Mouse (Mus musculus): ENCODE results near the gene Cit.
"Not testable (repeated sequence)": the region's sequence is repeated elsewhere in the genome, so short reads cannot be mapped to it uniquely, and the experiment has no call there.

Gene Cit

GRCm38 (mm10) chr5:115844766-115845634, at the start of gene Cit:
Gene Cit, plus strand, starts transcription at chr5:115845278.
- DNase-seq, result peak; percentile 78

GRCm38 (mm10) chr5:115799016-115799894, 45.8 kb upstream of the Cit start:
- no peak for DNase-seq

- no peak for DNase-seq
Observed at GRCm38 (mm10) chr5:115799895-115800232, 45.2 kb upstream of the Cit start.

GRCm38 (mm10) chr5:115812262-115812661, 32.8 kb upstream of the Cit start:
- no peak for DNase-seq

GRCm38 (mm10) chr5:115817022-115817421, 28.1 kb upstream of the Cit start:
- DNase-seq, result no peak

- DNase-seq, result not testable (repeated sequence)
Observed at GRCm38 (mm10) chr5:115817655-115818054, 27.4 kb upstream of the Cit start.

GRCm38 (mm10) chr5:115819966-115820365, 25.1 kb upstream of the Cit start:
- no peak for DNase-seq

DNA sequence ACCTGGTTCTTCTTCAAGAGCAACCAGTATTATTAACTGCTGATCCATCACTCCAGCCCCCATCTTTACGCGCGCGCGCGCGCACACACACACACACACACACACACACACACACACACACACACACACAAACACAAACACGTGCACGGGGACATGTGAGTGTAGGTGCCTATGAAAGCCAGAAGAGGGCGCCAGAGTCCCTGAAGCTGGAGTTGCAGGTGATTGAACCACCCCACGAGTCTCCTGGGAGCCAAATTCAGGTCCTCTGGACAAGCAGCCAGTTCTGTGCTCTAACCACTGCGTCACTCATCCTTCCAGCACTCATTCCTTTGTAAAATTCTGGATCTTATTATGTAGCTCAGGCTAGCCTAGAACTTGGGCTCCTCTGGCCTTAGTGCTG, 23.9 kb upstream of the Cit start:
- DNase-seq, result no peak

DNA sequence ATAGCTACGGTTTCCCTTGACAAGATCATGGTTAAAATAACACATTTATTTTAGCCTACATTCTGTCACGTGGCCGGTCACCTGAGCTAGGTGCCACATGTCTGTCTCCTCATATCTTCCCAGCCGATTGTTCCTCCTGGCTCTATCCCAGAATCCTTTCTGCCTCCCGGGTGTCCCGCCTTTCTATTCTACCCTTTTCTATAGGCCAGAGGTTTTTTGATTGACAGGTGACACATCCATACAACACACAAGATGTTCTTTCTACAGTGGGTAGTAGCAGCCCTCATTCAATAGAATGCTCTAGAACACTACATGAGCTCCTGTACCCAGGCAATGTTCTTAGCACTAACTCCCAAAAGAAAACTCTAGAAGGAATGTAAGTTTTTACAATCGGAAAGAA, 23.2 kb upstream of the Cit start:
- no peak for DNase-seq

- no peak for DNase-seq
Observed at GRCm38 (mm10) chr5:115832754-115833153, 12.3 kb upstream of the Cit start.

DNA sequence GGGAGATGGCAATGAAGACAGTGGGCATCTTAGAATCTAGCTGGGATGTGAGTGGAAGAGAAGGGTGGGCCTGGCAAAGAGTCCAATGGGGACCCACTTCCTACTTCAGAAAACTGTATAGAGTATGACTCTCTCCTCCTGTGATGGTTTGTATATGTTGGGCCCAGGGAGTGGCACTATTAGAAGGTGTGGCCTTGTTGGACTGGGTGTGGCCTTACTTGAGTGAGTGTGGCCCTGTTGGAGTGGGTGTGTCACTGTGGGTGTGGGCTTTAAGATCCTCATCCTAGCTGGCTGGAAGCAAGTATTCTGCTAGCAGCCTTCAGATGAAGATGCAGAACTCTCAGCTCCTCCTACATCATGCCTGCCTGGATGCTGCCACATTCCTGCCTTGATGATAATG, 11.3 kb upstream of the Cit start:
- not testable (repeated sequence) for DNase-seq

DNA sequence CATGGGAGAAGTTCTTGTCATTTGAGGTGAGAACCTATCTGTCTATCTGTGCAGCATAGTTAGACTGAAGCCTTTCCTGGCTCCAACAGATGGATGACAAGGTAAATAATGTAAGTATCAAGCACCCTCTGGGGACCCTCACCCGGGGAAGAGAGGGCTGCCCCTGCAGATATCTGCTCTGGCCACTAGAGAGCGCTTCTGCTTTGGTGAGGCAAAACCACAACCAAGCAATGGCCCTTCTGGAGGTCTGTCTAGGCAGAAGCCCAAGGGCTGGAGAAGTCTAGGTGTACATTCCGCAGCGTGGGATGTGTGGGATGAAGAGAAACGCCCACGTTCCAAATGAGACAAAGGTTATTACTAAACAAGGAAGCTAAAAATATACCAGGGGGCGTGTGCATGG, 9.8 kb upstream of the Cit start:
- DNase-seq, result no peak

DNA sequence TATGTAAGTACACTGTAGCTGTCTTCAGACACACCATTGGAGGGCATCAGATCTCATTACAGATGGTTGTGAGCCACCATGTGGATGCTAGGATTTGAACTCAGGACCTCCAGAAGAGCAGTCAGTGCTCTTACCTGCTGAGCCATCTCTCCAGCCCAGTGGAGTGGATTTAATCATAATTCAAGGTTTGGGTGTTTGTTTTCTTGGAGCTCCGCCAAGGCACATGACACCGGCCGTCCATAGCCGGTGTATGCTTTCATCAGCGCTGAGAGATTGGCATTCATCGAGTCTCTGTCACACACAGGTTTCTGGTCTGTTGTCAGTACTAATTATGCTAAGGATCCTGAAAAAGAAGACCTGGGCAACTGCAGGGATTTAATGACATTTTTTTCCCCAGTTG, 7.0 kb upstream of the Cit start:
- no peak for DNase-seq

GRCm38 (mm10) chr5:115840453-115840852, 4.6 kb upstream of the Cit start:
- no peak for DNase-seq

DNA sequence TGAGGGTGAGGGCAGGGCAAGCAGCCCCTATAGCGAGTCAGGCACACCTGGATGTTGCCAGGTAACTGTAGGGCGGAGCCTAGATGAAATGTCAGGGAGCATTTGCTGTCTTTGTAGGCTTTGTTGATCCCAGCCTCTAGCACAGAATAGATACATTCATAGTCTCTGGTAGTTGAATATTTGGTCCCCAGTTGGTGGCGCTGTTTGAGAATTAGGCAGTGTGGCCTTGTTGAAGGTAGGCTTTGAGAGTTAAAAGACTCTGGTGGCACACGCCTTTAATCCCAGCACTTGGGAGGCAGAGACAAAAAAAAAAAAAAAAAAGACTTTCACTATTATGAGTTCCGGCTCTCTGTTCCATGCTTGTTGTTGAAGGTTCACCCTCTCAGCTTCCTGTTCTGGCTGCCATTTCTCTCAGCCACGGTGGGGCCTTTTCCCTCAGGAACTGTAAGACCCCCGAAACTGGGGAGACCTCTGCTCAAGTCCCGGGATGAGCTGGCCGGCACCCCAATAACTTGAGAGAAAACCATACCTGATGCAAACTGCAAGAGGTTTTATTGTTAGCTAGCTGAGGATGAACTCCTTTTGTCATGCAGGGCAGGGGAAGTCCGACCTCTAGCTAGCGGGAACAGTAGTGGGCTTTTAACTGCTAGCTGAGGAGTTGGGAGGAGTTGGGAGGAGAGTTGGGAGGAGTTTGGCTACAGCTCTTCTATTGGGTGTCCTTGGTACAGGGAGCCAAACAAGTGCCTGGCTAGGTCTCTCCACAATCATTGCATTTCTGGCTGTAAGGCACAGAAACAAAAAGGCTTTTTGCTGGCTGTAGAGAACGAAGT, 3.9 kb upstream of the Cit start:
- DNase-seq, result no peak

DNA sequence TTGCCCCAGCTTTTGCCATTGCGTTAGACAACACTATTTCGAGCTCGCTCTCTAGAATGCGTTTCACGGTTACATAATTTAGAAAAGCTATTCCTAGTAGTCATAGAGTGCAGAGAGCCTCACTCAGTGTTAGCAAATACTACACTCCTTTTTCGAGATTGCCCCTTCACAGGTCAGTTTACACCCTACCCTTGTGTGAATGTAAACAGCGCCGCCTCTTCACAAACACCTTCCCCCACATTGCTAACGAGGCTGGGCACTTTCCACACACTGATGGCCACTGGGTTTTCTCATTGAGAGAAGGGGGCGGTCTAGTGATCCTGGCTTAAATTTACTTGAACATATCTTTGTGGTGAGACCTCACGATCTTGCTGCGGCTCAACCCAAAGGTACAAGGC, 711 bp upstream of the Cit start:
- DNase-seq, result no peak

GRCm38 (mm10) chr5:115845635-115846174, 627 bp downstream of the Cit start:
- DNase-seq, result no peak

DNA sequence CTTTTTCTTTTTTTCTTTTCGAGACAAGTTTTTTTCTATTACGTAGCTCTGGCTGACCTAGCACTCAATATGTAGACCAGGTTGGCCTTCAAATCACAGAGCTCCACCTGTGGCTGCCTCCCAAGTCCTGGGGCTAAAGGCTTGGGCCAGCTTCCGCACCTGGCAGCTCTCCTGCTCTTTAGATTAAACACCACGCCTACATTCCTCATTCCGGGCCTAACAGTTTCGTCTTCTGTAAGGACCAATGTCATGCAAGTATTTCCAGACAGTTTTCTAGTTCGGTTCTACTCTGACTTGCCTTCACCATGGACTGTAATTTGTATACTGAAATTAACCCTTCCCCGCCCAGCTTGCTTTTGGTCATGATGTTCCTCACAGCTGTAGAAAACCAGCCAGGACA, 2.1 kb downstream of the Cit start:
- DNase-seq, result no peak

DNA sequence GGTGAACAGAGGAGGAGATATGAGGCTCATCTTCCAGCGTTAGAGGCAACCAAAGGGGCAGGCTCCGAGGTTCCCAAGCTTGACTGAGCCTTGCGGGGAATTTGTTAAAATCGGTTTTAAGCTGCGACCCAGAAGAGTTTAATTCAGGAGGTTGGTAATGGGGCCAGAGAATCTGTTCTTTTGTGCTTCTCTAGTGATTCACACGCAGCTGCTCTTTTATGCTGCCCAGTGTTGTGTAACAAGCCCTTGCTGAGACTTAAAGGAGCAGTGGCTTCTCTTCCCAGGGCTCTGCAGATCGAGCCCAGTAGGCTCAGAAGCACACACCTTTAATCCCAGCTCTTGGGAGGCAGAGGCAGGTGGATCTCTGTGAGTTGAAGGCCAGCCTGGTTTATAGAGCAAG, 3.4 kb downstream of the Cit start:
- no peak for DNase-seq

DNA sequence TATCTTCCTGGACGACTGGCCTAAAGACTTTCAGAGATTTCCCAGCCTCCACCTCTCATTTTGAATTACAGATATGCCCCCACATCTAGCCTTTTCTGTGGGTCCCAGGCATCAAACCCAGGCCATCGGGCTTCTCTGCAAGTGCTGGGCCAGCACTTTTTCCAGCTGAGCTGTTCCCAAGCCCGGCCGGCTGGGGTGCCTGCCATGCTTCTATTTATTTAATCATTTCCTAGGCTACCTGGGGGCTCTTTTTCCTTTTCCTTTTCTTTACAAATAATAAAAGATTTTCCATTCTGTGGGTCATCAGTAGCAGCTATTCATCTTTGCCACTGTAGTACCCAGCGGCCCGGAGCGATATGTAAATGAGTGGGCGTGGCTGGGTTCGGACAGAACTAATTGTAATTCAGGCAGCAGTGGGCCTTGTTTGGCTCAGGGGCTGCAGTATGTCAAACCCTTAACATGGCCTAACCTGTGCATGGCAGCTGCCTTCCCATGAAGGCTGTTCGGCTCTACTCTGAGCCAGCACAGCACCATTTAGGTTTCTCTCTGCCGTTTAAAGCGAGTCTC, 4.3 kb downstream of the Cit start:
- DNase-seq, result no peak

- no peak for DNase-seq
Observed at GRCm38 (mm10) chr5:115850250-115851028, 5.4 kb downstream of the Cit start.

GRCm38 (mm10) chr5:115851029-115851365, 5.9 kb downstream of the Cit start:
- DNase-seq, result no peak

All from cerebellum, adult 8-10 months (tissue).